Mouse (Mus musculus): Measurements from ENCODE around the gene Gys2. TPM values are rescaled to one million over a fixed set of nuclear protein-coding genes. Genes with fewer than 3 reads are reported as not detected.
A peak's percentile ranks its signal among the peaks of the same experiment; 100 is the strongest.
"Not testable (repeated sequence)": the region's sequence is repeated elsewhere in the genome, so short reads cannot be mapped to it uniquely, and the experiment has no call there.

The Gys2 gene
- not detected in 2 replicates for polyA plus RNA-seq (2016; fragmentation: Nextera tagmentation; extraction: Ambion mirVana)

GRCm38 (mm10) chr6:142472801-142473203 lies at the start of gene Gys2:
Gene Gys2 (minus strand): TSS chr6:142473109.
- H3K27me3 ChIP-seq, result no peaks in the 10 kb centered on the region
- H3K9ac ChIP-seq (replicated peaks), result no peak within 1 kb of the TSS
- no peaks in the 10 kb centered on the region; the same call in 1 of the 2 replicates for H3K4me1 ChIP-seq (replicated peaks)
- no peak within 1 kb of the TSS for H3K4me2 ChIP-seq
- ATAC-seq (ENCODE audit: insufficient number of reproducible peaks, insufficient read depth, low FRiP score, low TSS enrichment, low read depth), result no peak
- H3K36me3 ChIP-seq, result no peaks in the 10 kb centered on the region
- H3K4me3 ChIP-seq (replicated peaks), result no peak within 1 kb of the TSS
- H3K27ac ChIP-seq, result no peak within 1 kb of the TSS
- WGBS, result 66% methylated on average over 4 of the region's 4 CpGs
- H3K9me3 ChIP-seq, result no peaks in the 10 kb centered on the region

- no peak for ATAC-seq (ENCODE audit: insufficient number of reproducible peaks, insufficient read depth, low FRiP score, low TSS enrichment, low read depth)
- H3K4me2 ChIP-seq, result no peak overlapping the region
- no peaks in the 10 kb centered on the region; the same call in 1 of the 2 replicates for H3K27me3 ChIP-seq
- WGBS, result 84% methylated on average over 12 of the region's 12 CpGs
- H3K9ac ChIP-seq (replicated peaks), result no peak overlapping the region
- no peaks in the 10 kb centered on the region for H3K4me1 ChIP-seq (replicated peaks)
- H3K9me3 ChIP-seq, result no peaks in the 10 kb centered on the region
- H3K4me3 ChIP-seq (replicated peaks), result no peak overlapping the region
- H3K36me3 ChIP-seq, result no peaks in the 10 kb centered on the region
- no peak overlapping the region for H3K27ac ChIP-seq
Measured at GRCm38 (mm10) chr6:142521591-142522110, 48.7 kb upstream of the Gys2 start.

GRCm38 (mm10) chr6:142519110-142519509 lies 46.2 kb upstream of the Gys2 start:
- no peaks in the 10 kb centered on the region for H3K9me3 ChIP-seq
- H3K9ac ChIP-seq (replicated peaks), result no peak overlapping the region
- peak; percentile 61; the same call in 1 of the 2 replicates for ATAC-seq (ENCODE audit: insufficient number of reproducible peaks, insufficient read depth, low FRiP score, low TSS enrichment, low read depth)
- H3K27me3 ChIP-seq, result no peaks in the 10 kb centered on the region; the same call in 1 of the 2 replicates
- no peaks in the 10 kb centered on the region for H3K4me1 ChIP-seq (replicated peaks)
- H3K4me2 ChIP-seq, result no peak overlapping the region
- 20% methylated on average over 6 of the region's 6 CpGs for WGBS
- H3K4me3 ChIP-seq (replicated peaks), result no peak overlapping the region
- no peak overlapping the region for H3K27ac ChIP-seq
- H3K36me3 ChIP-seq, result no peaks in the 10 kb centered on the region

- not testable (repeated sequence) for ATAC-seq (ENCODE audit: insufficient number of reproducible peaks, insufficient read depth, low FRiP score, low TSS enrichment, low read depth); H3K27me3 ChIP-seq
Measured at GRCm38 (mm10) chr6:142515379-142515778, 42.5 kb upstream of the Gys2 start.

GRCm38 (mm10) chr6:142514912-142515311 lies 42.0 kb upstream of the Gys2 start:
- Histone ChIP-seq H3K4me1 (replicated peaks) (peaks cover 15% of the 10 kb centered on the region), H3K36me3 (no peaks in the 10 kb centered on the region), H3K27me3 (peaks cover 4% of the 10 kb centered on the region; the same call in 1 of the 2 replicates), H3K9ac (replicated peaks) (no peak overlapping the region), H3K27ac (no peak overlapping the region), H3K4me2 (no peak overlapping the region), H3K4me3 (replicated peaks) (no peak overlapping the region), H3K9me3 (no peaks in the 10 kb centered on the region)
- WGBS, result 1% methylated on average over 10 of the region's 10 CpGs
- no peak for ATAC-seq (ENCODE audit: insufficient number of reproducible peaks, insufficient read depth, low FRiP score, low TSS enrichment, low read depth)

More at GRCm38 (mm10) chr6:142515379-142515778, 42.5 kb upstream of the Gys2 start:
- not testable (repeated sequence) for H3K4me2 ChIP-seq; H3K9me3 ChIP-seq; H3K4me3 ChIP-seq (replicated peaks); H3K27ac ChIP-seq; H3K36me3 ChIP-seq; H3K9ac ChIP-seq (replicated peaks)
- H3K4me1 ChIP-seq (replicated peaks), result peaks cover 15% of the 10 kb centered on the region
- 63% methylated on average over 9 of the region's 9 CpGs for WGBS

- Histone ChIP-seq H3K4me1 (replicated peaks) (peaks cover 20% of the 10 kb centered on the region), H3K4me3 (replicated peaks) (no peak overlapping the region), H3K9ac (replicated peaks) (no peak overlapping the region), H3K27me3 (peaks cover 12% of the 10 kb centered on the region; the same call in 1 of the 2 replicates), H3K27ac (no peak overlapping the region), H3K36me3 (no peaks in the 10 kb centered on the region), H3K9me3 (no peaks in the 10 kb centered on the region), H3K4me2 (no peak overlapping the region)
- WGBS, result 23% methylated on average over 3 of the region's 3 CpGs
- ATAC-seq (ENCODE audit: insufficient number of reproducible peaks, insufficient read depth, low FRiP score, low TSS enrichment, low read depth), result no peak
Measured at GRCm38 (mm10) chr6:142512902-142513301, 40.0 kb upstream of the Gys2 start.

- Histone ChIP-seq H3K4me3 (replicated peaks) (no peak overlapping the region), H3K4me1 (replicated peaks) (peaks cover 23% of the 10 kb centered on the region), H3K4me2 (no peak overlapping the region), H3K9ac (replicated peaks) (no peak overlapping the region), H3K36me3 (no peaks in the 10 kb centered on the region), H3K27me3 (peaks cover 12% of the 10 kb centered on the region; the same call in 1 of the 2 replicates), H3K9me3 (no peaks in the 10 kb centered on the region), H3K27ac (no peak overlapping the region)
- 20% methylated on average over 12 of the region's 12 CpGs for WGBS
- ATAC-seq (ENCODE audit: insufficient number of reproducible peaks, insufficient read depth, low FRiP score, low TSS enrichment, low read depth), result no peak
Measured at GRCm38 (mm10) chr6:142511516-142512135, 38.7 kb upstream of the Gys2 start.

- H3K9ac ChIP-seq (replicated peaks), result no peak overlapping the region
- WGBS, result 32% methylated on average over 4 of the region's 4 CpGs
Measured at GRCm38 (mm10) chr6:142508663-142509062, 35.8 kb upstream of the Gys2 start.

GRCm38 (mm10) chr6:142507785-142508162 lies 34.9 kb upstream of the Gys2 start, which contains the start of gene Ldhb:
Gene Ldhb (minus strand): TSS chr6:142507957.
- Histone ChIP-seq H3K27me3 (peaks cover 8% of the 10 kb centered on the region; the same call in 1 of the 2 replicates), H3K36me3 (peaks cover 15% of the 10 kb centered on the region), H3K4me2 (peak within 1 kb of the TSS; percentile 81), H3K9me3 (no peaks in the 10 kb centered on the region), H3K27ac (peak within 1 kb of the TSS; percentile 83), H3K4me3 (replicated peaks) (peak within 1 kb of the TSS; percentile 67), H3K4me1 (replicated peaks) (peaks cover 46% of the 10 kb centered on the region), H3K9ac (replicated peaks) (peak within 1 kb of the TSS; percentile 79)
- 1% methylated on average over 19 of the region's 19 CpGs for WGBS
- peak; percentile 98 for ATAC-seq (ENCODE audit: insufficient number of reproducible peaks, insufficient read depth, low FRiP score, low TSS enrichment, low read depth)

More at GRCm38 (mm10) chr6:142508663-142509062, 35.8 kb upstream of the Gys2 start:
- peak overlapping the region; percentile 47; the same call in 1 of the 2 replicates for H3K27ac ChIP-seq
- H3K27me3 ChIP-seq, result peaks cover 12% of the 10 kb centered on the region; the same call in 1 of the 2 replicates
- no peaks in the 10 kb centered on the region for H3K9me3 ChIP-seq
- ATAC-seq (ENCODE audit: insufficient number of reproducible peaks, insufficient read depth, low FRiP score, low TSS enrichment, low read depth), result no peak
- peaks cover 45% of the 10 kb centered on the region for H3K4me1 ChIP-seq (replicated peaks)
- no peak overlapping the region for H3K4me3 ChIP-seq (replicated peaks)
- H3K4me2 ChIP-seq, result no peak overlapping the region
- H3K36me3 ChIP-seq, result peaks cover 8% of the 10 kb centered on the region; the same call in 1 of the 2 replicates

- peak; percentile 72 for ATAC-seq (ENCODE audit: insufficient number of reproducible peaks, insufficient read depth, low FRiP score, low TSS enrichment, low read depth)
- peak overlapping the region; percentile 81 for H3K4me2 ChIP-seq
- H3K4me3 ChIP-seq (replicated peaks), result peak overlapping the region; percentile 67
- no peaks in the 10 kb centered on the region for H3K9me3 ChIP-seq
- peak overlapping the region; percentile 83 for H3K27ac ChIP-seq
- H3K27me3 ChIP-seq, result peaks cover 8% of the 10 kb centered on the region; the same call in 1 of the 2 replicates
- H3K9ac ChIP-seq (replicated peaks), result peak overlapping the region; percentile 79
- WGBS, result under 1% methylated on average over 30 of the region's 30 CpGs
- H3K4me1 ChIP-seq (replicated peaks), result peaks cover 46% of the 10 kb centered on the region
- peaks cover 20% of the 10 kb centered on the region for H3K36me3 ChIP-seq
Measured at GRCm38 (mm10) chr6:142507033-142507784, 34.3 kb upstream of the Gys2 start.
